Mouse (Mus musculus) cortical plate, adult 2 months (tissue): ENCODE measurements around the gene Wbp2.

Source experiments
- CTCF ChIP-seq: fragments of 200-500 bp; IDR thresholded peaks from 2 replicates; pipeline ENCODE4 v1.5.1; 2011; ENCODE audit warnings: mild to moderate bottlenecking, control low read depth, low read length; ENCODE audit not compliant: insufficient read depth; ENCODE audit errors: extremely low read depth
- POLR2A ChIP-seq: fragments of 200-500 bp; IDR thresholded peaks from 2 replicates; pipeline ENCODE4 v1.6.1; 2011; ENCODE audit warnings: mild to moderate bottlenecking, low read length, control low read depth; ENCODE audit not compliant: insufficient read depth; ENCODE audit errors: extremely low read depth

GRCm38 (mm10) chr11:116063562-116063961 is 23.2 kb downstream of the Wbp2 start:
- TF ChIP-seq POLR2A (no peak), CTCF (no peak)
